In genomic region chr1:39917855-39918516, GRCm38 (mm10) we compare ENCODE assay signal across 11 mouse cellular contexts. TPM values are rescaled to one million over a fixed set of nuclear protein-coding genes. Genes with fewer than 3 reads are reported as not detected.
A peak's percentile ranks its signal among the peaks of the same experiment; 100 is the strongest.
DNase-seq lines count a peak whose midpoint lies in the region; ATAC-seq and TF ChIP-seq lines count a peak whose summit lies in the region.
"Had no signal": no experiment of that assay in that cellular context is flagged by ENCODE, and none has a peak within 500 bp of the region (broad histone marks: within the 10 kb centered on the region; RNA-seq: fewer than 3 reads in every experiment).

No protein-coding gene starts in this region.

- TF ChIP-seq POLR2A in bone marrow macrophage, adult 2 months (IDR thresholded peaks at IDR 0.05; ENCODE audit: borderline replicate concordance, low read depth, low read length): no peak

- 0 out of 2 replicates have a peak overlapping the region, but pooled peaks have one; percentile 3 for H3K4me2 ChIP-seq in heart, embryonic 14.5 days (ENCODE audit: low read length)
- H3K4me2 ChIP-seq in intestine, embryonic 15.5 days (replicated peaks): no peak overlapping the region
- no peak overlapping the region for H3K4me2 ChIP-seq in forebrain, postnatal 0 days (ENCODE audit: low read depth)

- peaks cover 10% of the 10 kb centered on the region for H3K36me3 ChIP-seq in heart, embryonic 14.5 days (ENCODE audit: control insufficient read depth, insufficient read depth, low read length)
- 0 out of 2 replicates have a peak, but pooled peaks cover 9% of the 10 kb centered on the region for H3K36me3 ChIP-seq in intestine, embryonic 15.5 days
- H3K36me3 ChIP-seq in forebrain, postnatal 0 days (ENCODE audit: insufficient read depth): no peaks in the 10 kb centered on the region; the same call in 1 of the 2 replicates

- ATAC-seq in heart, embryonic 14.5 days (ENCODE audit: insufficient number of reproducible peaks, insufficient read depth, low FRiP score, low read depth): no peak
- ATAC-seq in intestine, embryonic 15.5 days: no peak
- no peak for ATAC-seq in forebrain, postnatal 0 days
- ATAC-seq: lung, postnatal 0 days had no signal

- no peak overlapping the region for H3K4me3 ChIP-seq in heart, embryonic 14.5 days (ENCODE audit: control insufficient read depth in 1 of 2, insufficient read depth in 1 of 2, low read depth in 1 of 2, low read length in 2 of 2)
- no peak overlapping the region for H3K4me3 ChIP-seq in bone marrow macrophage, adult 2 months (ENCODE audit: insufficient read depth, low read length)
- H3K4me3 ChIP-seq in intestine, embryonic 15.5 days (replicated peaks): no peak overlapping the region
- no peak overlapping the region for H3K4me3 ChIP-seq in forebrain, postnatal 0 days (ENCODE audit: low read depth, low read length)

- no peak overlapping the region; the same call in 1 of the 2 replicates for H3K9ac ChIP-seq in heart, embryonic 14.5 days (ENCODE audit: low read length)
- no peak overlapping the region for H3K9ac ChIP-seq in intestine, embryonic 15.5 days
- H3K9ac ChIP-seq in forebrain, postnatal 0 days: no peak overlapping the region

- H3K27ac ChIP-seq in heart, embryonic 14.5 days (replicated peaks in 1 of 2; ENCODE audit: control insufficient read depth in 1 of 2, insufficient read depth in 1 of 2, low read depth in 2 of 2, low read length in 2 of 2): no peak overlapping the region; a peak in 1 of 4 replicates
- H3K27ac ChIP-seq in bone marrow macrophage, adult 2 months (ENCODE audit: insufficient read depth, low read depth, low read length): peak overlapping the region; percentile 49
- no peak overlapping the region for H3K27ac ChIP-seq in intestine, embryonic 15.5 days
- H3K27ac ChIP-seq in forebrain, postnatal 0 days (ENCODE audit: low read depth, low read length): no peak overlapping the region

- 80% methylated on average over 13 of the region's 13 CpGs for WGBS in heart, embryonic 14.5 days
- 69% methylated on average over 13 of the region's 13 CpGs for WGBS in intestine, embryonic 15.5 days
- WGBS in forebrain, postnatal 0 days: 85% methylated on average over 13 of the region's 13 CpGs

- no peaks in the 10 kb centered on the region for H3K27me3 ChIP-seq in heart, embryonic 14.5 days (ENCODE audit: control insufficient read depth, insufficient read depth, low read length)
- no peaks in the 10 kb centered on the region for H3K27me3 ChIP-seq in intestine, embryonic 15.5 days (replicated peaks)
- no peaks in the 10 kb centered on the region for H3K27me3 ChIP-seq in forebrain, postnatal 0 days (ENCODE audit: insufficient read depth, low read length)

- H3K4me1 ChIP-seq in heart, embryonic 14.5 days (ENCODE audit: control insufficient read depth in 2 of 2, insufficient read depth in 2 of 2, low read length in 2 of 2): peaks cover 25 to 70% of the 10 kb centered on the region in 2 experiments
- peaks cover 66% of the 10 kb centered on the region for H3K4me1 ChIP-seq in bone marrow macrophage, adult 2 months (ENCODE audit: control insufficient read depth, insufficient read depth, low read length)
- H3K4me1 ChIP-seq in intestine, embryonic 15.5 days (replicated peaks): peaks cover 18% of the 10 kb centered on the region
- peaks cover 17% of the 10 kb centered on the region for H3K4me1 ChIP-seq in forebrain, postnatal 0 days (ENCODE audit: insufficient read depth)

- DNase-seq in heart, adult 9 months (ENCODE audit: low spot score in 2 of 2): no peak
- peak; percentile 88 for DNase-seq in CD4-positive helper T cell, adult 2 months (ENCODE audit: low read depth, low spot score)
- peak; percentile 21 to 37 for DNase-seq in natural killer cell, adult 2 months (ENCODE audit: low spot score in 2 of 2)
- no peak for DNase-seq in forebrain, postnatal 0 days
- no peak for DNase-seq in cerebellum, adult 9-10 months
- DNase-seq: cerebellum, postnatal 36 days; kidney, adult 9 months had no signal

- H3K9me3 ChIP-seq in heart, embryonic 14.5 days (ENCODE audit: control insufficient read depth, low read length): 0 out of 2 replicates have a peak, but pooled peaks cover 3% of the 10 kb centered on the region
- H3K9me3 ChIP-seq in intestine, embryonic 15.5 days: no peaks in the 10 kb centered on the region
- no peaks in the 10 kb centered on the region for H3K9me3 ChIP-seq in forebrain, postnatal 0 days (ENCODE audit: low read length)

- TF ChIP-seq CTCF in bone marrow macrophage, adult 2 months (IDR thresholded peaks at IDR 0.05; ENCODE audit: low read depth, low read length): no peak
- no peak for TF ChIP-seq CTCF in forebrain, postnatal 0 days (IDR thresholded peaks at IDR 0.05; ENCODE audit: low read depth)

RNA-seq across cellular contexts. Expression of gene Map4k4, which starts 17.3 kb away (rescaled TPM):
- 28.9 and 34.5 TPM in 2 replicates for polyA plus RNA-seq in heart, embryonic 14.5 days (2014; fragmentation: Nextera tagmentation; extraction: Ambion mirVana)
- 54.5 and 62.5 TPM in 2 replicates for polyA plus RNA-seq in bone marrow macrophage, adult 2 months (2012; ENCODE audit: insufficient read depth, insufficient read length, missing spikeins)
- 20.0 and 25.5 TPM in 2 replicates for polyA plus RNA-seq in intestine, embryonic 15.5 days (2015; fragmentation: Nextera tagmentation; extraction: Ambion mirVana)
- total RNA-seq in forebrain, postnatal 0 days (2014; rRNA removed): 201 and 241 TPM in 2 replicates
- polyA plus RNA-seq in forebrain, postnatal 0 days (2015; fragmentation: Nextera tagmentation; extraction: Ambion mirVana): 11.9 and 21.3 TPM in 2 replicates

Comparison
In these comparisons a context has a peak if more than half of its experiments do, and no peak if none do; other contexts are left out.
1. DNase-seq: peak in CD4-positive helper T cell, adult 2 months (single experiment) and natural killer cell, adult 2 months (2 of 2); none in heart, adult 9 months (0 of 2), forebrain, postnatal 0 days (single experiment) and cerebellum, adult 9-10 months (single experiment).